Comparison of ENCODE assay signal across 8 mouse cellular contexts in the genomic region with DNA sequence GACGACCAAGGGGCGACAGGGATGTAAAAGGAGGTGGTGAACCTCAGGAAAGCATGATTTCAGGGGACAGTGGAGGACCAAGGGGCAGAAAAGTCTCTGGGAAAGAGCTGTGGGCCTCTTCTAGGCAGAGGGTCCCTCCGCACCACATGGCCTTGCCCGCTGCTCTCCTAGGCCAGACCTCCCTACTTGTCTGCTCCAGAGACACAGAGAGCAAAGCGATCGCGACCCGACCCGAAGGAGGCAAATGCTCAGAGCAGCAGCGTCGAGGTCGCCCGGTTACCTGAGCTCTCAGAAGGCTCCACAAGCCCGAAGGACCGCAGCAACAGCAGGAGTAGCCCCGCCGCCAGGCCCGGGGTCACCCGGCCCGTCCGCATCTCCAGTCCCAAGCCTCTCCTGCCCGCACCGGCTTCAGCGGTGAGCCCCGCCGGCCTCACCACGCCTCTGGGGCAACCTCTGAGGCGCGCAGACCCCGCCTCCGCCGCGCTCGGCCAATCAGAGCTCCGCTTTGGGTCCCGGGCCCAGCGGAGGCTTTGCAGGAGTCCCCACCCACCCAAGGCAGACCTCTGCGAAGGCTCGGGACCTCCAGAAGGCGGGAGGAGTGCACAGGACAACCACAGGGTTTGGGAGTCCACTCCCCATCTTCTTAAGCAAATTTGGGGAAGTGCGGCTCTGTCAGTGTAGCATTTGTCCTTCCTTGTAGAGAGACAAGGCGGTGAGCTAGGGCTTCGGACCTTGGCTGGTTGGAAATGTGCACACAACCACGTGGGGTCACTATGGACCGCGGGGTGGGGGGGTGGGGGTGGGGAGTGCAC. TPM values are rescaled to one million over a fixed set of nuclear protein-coding genes. Genes with fewer than 3 reads are reported as not detected.
DNase-seq lines count a peak whose midpoint lies in the region; ATAC-seq and TF ChIP-seq lines count a peak whose summit lies in the region.

A gene (minus strand): TSS at position 446 of the 812 bp plus-strand sequence.

- H3K27ac ChIP-seq in bone marrow, adult 2 months (ENCODE audit: control insufficient read depth, insufficient read depth, low read depth, low read length, poor library complexity) = peak within 1 kb of the TSS; percentile 85
- no peak within 1 kb of the TSS for H3K27ac ChIP-seq in embryonic facial prominence, embryonic 15.5 days (replicated peaks)
- H3K27ac ChIP-seq in heart, embryonic 11.5 days (ENCODE audit: low read depth, low read length) = no peak within 1 kb of the TSS
- no peak within 1 kb of the TSS for H3K27ac ChIP-seq in kidney, embryonic 15.5 days
- no peak within 1 kb of the TSS for H3K27ac ChIP-seq in liver, embryonic 12.5 days
- no peak within 1 kb of the TSS for H3K27ac ChIP-seq in stomach, embryonic 15.5 days

- peaks cover 6% of the 10 kb centered on the region; the same call in 1 of the 2 replicates for H3K27me3 ChIP-seq in embryonic facial prominence, embryonic 15.5 days
- H3K27me3 ChIP-seq in heart, embryonic 11.5 days (ENCODE audit: control insufficient read depth, insufficient read depth, low read length) = no peaks in the 10 kb centered on the region
- peaks cover 6% of the 10 kb centered on the region; the same call in 1 of the 2 replicates for H3K27me3 ChIP-seq in kidney, embryonic 15.5 days
- peaks cover 38% of the 10 kb centered on the region for H3K27me3 ChIP-seq in liver, embryonic 12.5 days (replicated peaks)
- 0 out of 2 replicates have a peak, but pooled peaks cover 3% of the 10 kb centered on the region for H3K27me3 ChIP-seq in stomach, embryonic 15.5 days (replicated peaks)

- no peaks in the 10 kb centered on the region; the same call in 1 of the 2 replicates for H3K4me1 ChIP-seq in bone marrow, adult 2 months (ENCODE audit: control insufficient read depth, insufficient read depth, low read length)
- peaks cover 8% of the 10 kb centered on the region for H3K4me1 ChIP-seq in embryonic facial prominence, embryonic 15.5 days
- H3K4me1 ChIP-seq in heart, embryonic 11.5 days (ENCODE audit: control insufficient read depth, insufficient read depth, low read length) = no peaks in the 10 kb centered on the region; the same call in 1 of the 2 replicates
- peaks cover 14% of the 10 kb centered on the region for H3K4me1 ChIP-seq in kidney, embryonic 15.5 days
- H3K4me1 ChIP-seq in liver, embryonic 12.5 days = peaks cover 12% of the 10 kb centered on the region; the same call in 1 of the 2 replicates
- H3K4me1 ChIP-seq in stomach, embryonic 15.5 days = 0 out of 2 replicates have a peak, but pooled peaks cover 2% of the 10 kb centered on the region

- peak within 1 kb of the TSS; percentile 33; the same call in 1 of the 2 replicates for H3K9ac ChIP-seq in embryonic facial prominence, embryonic 15.5 days
- peak within 1 kb of the TSS; percentile 69 for H3K9ac ChIP-seq in heart, embryonic 11.5 days (ENCODE audit: low read depth, low read length)
- peak within 1 kb of the TSS; percentile 50; the same call in 1 of the 2 replicates for H3K9ac ChIP-seq in kidney, embryonic 15.5 days
- H3K9ac ChIP-seq in liver, embryonic 12.5 days = peak within 1 kb of the TSS; percentile 52
- H3K9ac ChIP-seq in stomach, embryonic 15.5 days = peak within 1 kb of the TSS; percentile 26; the same call in 1 of the 2 replicates

- peak; percentile 81 to 84 for DNase-seq in B cell, adult 2 months
- peak; percentile 78 to 81 for DNase-seq in natural killer cell, adult 2 months (ENCODE audit: low spot score in 2 of 2)

- peak; percentile 97 for ATAC-seq in embryonic facial prominence, embryonic 15.5 days (ENCODE audit: insufficient number of reproducible peaks, low FRiP score, low TSS enrichment, low read depth)
- peak; percentile 96 for ATAC-seq in heart, embryonic 11.5 days (replicated peaks; ENCODE audit: insufficient number of reproducible peaks, low FRiP score, low TSS enrichment)
- ATAC-seq in kidney, embryonic 15.5 days (replicated peaks; ENCODE audit: low FRiP score) = peak; percentile 100
- peak; percentile 94 for ATAC-seq in liver, embryonic 12.5 days
- peak; percentile 99 for ATAC-seq in stomach, embryonic 15.5 days (ENCODE audit: insufficient read depth, low FRiP score, low read depth)

- H3K4me2 ChIP-seq in embryonic facial prominence, embryonic 15.5 days (replicated peaks) = peak within 1 kb of the TSS; percentile 92
- H3K4me2 ChIP-seq in heart, embryonic 11.5 days = peak within 1 kb of the TSS; percentile 90
- H3K4me2 ChIP-seq in kidney, embryonic 15.5 days = peak within 1 kb of the TSS; percentile 88
- H3K4me2 ChIP-seq in liver, embryonic 12.5 days = peak within 1 kb of the TSS; percentile 82
- peak within 1 kb of the TSS; percentile 88 for H3K4me2 ChIP-seq in stomach, embryonic 15.5 days

- TF ChIP-seq POLR2A in bone marrow, adult 2 months (IDR thresholded peaks at IDR 0.05; ENCODE audit: borderline replicate concordance, control insufficient read depth, low read depth, low read length) = peak; percentile 40; the same call in 1 of the 2 replicates

- H3K9me3 ChIP-seq in embryonic facial prominence, embryonic 15.5 days (replicated peaks) = no peaks in the 10 kb centered on the region
- H3K9me3 ChIP-seq in heart, embryonic 11.5 days (replicated peaks; ENCODE audit: control insufficient read depth, low read length) = no peaks in the 10 kb centered on the region
- no peaks in the 10 kb centered on the region for H3K9me3 ChIP-seq in kidney, embryonic 15.5 days (replicated peaks)
- no peaks in the 10 kb centered on the region for H3K9me3 ChIP-seq in liver, embryonic 12.5 days (replicated peaks)
- no peaks in the 10 kb centered on the region for H3K9me3 ChIP-seq in stomach, embryonic 15.5 days

- under 1% methylated on average over 46 of the region's 46 CpGs for WGBS in bone marrow, adult 2 months
- under 1% methylated on average over 46 of the region's 46 CpGs for WGBS in embryonic facial prominence, embryonic 15.5 days
- 1% methylated on average over 46 of the region's 46 CpGs for WGBS in heart, embryonic 11.5 days (ENCODE audit: insufficient replicate concordance)
- 2% methylated on average over 46 of the region's 46 CpGs for WGBS in kidney, embryonic 15.5 days
- WGBS in liver, embryonic 12.5 days (ENCODE audit: insufficient replicate concordance) = 2% methylated on average over 46 of the region's 46 CpGs
- WGBS in stomach, embryonic 15.5 days = under 1% methylated on average over 46 of the region's 46 CpGs

- TF ChIP-seq CTCF in bone marrow, adult 2 months (IDR thresholded peaks at IDR 0.05; ENCODE audit: control insufficient read depth, insufficient read depth, low read length) = no peak

- H3K4me3 ChIP-seq in bone marrow, adult 2 months (replicated peaks; ENCODE audit: control insufficient read depth, low read depth, low read length) = peak within 1 kb of the TSS; percentile 63
- H3K4me3 ChIP-seq in embryonic facial prominence, embryonic 15.5 days (replicated peaks) = peak within 1 kb of the TSS; percentile 60
- H3K4me3 ChIP-seq in heart, embryonic 11.5 days (ENCODE audit: low read depth, low read length) = peak within 1 kb of the TSS; percentile 62
- peak within 1 kb of the TSS; percentile 58 for H3K4me3 ChIP-seq in kidney, embryonic 15.5 days (replicated peaks)
- H3K4me3 ChIP-seq in liver, embryonic 12.5 days = peak within 1 kb of the TSS; percentile 58
- peak within 1 kb of the TSS; percentile 49 for H3K4me3 ChIP-seq in stomach, embryonic 15.5 days (replicated peaks)

- H3K36me3 ChIP-seq in embryonic facial prominence, embryonic 15.5 days = no peaks in the 10 kb centered on the region
- H3K36me3 ChIP-seq in heart, embryonic 11.5 days (ENCODE audit: control insufficient read depth, insufficient read depth, low read length) = no peaks in the 10 kb centered on the region
- no peaks in the 10 kb centered on the region for H3K36me3 ChIP-seq in kidney, embryonic 15.5 days
- no peaks in the 10 kb centered on the region for H3K36me3 ChIP-seq in liver, embryonic 12.5 days
- H3K36me3 ChIP-seq in stomach, embryonic 15.5 days = no peaks in the 10 kb centered on the region

RNA-seq across cellular contexts. Expression of the gene that starts here (rescaled TPM):
- 1.8 and 4.7 TPM in 2 replicates for polyA plus RNA-seq in bone marrow, adult 2 months (2011; ENCODE audit: insufficient read depth, insufficient read length, low replicate concordance, missing spikeins)
- 1.1 and 1.5 TPM in 2 replicates for polyA plus RNA-seq in embryonic facial prominence, embryonic 15.5 days (2015; fragmentation: Nextera tagmentation; extraction: Ambion mirVana)
- 3.7 and 4.5 TPM in 2 replicates for polyA plus RNA-seq in heart, embryonic 11.5 days (2014; fragmentation: Nextera tagmentation; extraction: Ambion mirVana)
- polyA plus RNA-seq in kidney, embryonic 15.5 days (2015; fragmentation: Nextera tagmentation; extraction: Ambion mirVana) = 2.8 and 3.5 TPM in 2 replicates
- polyA plus RNA-seq in liver, embryonic 12.5 days (2016; fragmentation: Nextera tagmentation; extraction: Ambion mirVana) = 6.4 and 7.0 TPM in 2 replicates
- polyA plus RNA-seq in stomach, embryonic 15.5 days (2015; fragmentation: Nextera tagmentation; extraction: Ambion mirVana) = 1.1 TPM in 2 replicates
